ENCODE assay signal across 9 mouse cellular contexts in genomic region chr4:144765722-144766121, GRCm38 (mm10). TPM values are rescaled to one million over a fixed set of nuclear protein-coding genes. Genes with fewer than 3 reads are reported as not detected.
DNase-seq lines count a peak whose midpoint lies in the region; ATAC-seq lines count a peak whose summit lies in the region.
"Had no signal": no experiment of that assay in that cellular context is flagged by ENCODE, and none has a peak within 500 bp of the region (broad histone marks: within the 10 kb centered on the region; RNA-seq: fewer than 3 reads in every experiment).

No protein-coding gene starts in this region.

- peak; percentile 67 for ATAC-seq in megakaryocyte-erythroid progenitor cell, adult 5-6 weeks (replicated peaks; ENCODE audit: low FRiP score, low TSS enrichment, poor library complexity, severe bottlenecking)
- no peak for ATAC-seq in inflammation-experienced regulatory T-cells, adult 6 months

- peak; percentile 39 for DNase-seq in gastrocnemius, adult 18-20 months (ENCODE audit: low spot score)
- DNase-seq in gastrocnemius, postnatal 25 days = no peak
- peak; percentile 36 for DNase-seq in urinary bladder, postnatal 25 days (ENCODE audit: low spot score)
- no peak for DNase-seq in urinary bladder, adult 2 months (ENCODE audit: low spot score)
- peak; percentile 19 for DNase-seq in forelimb bud, embryonic 11.5 days (ENCODE audit: low read depth, low spot score)
- DNase-seq in layer of hippocampus, adult 9-10 months (ENCODE audit: low spot score) = peak; percentile 59

RNA-seq across cellular contexts. Expression of gene Gm438, which starts 20.7 kb away (rescaled TPM):
- total RNA-seq in gastrocnemius, adult 18-20 months (2021) = not detected
- not detected for total RNA-seq in gastrocnemius, postnatal 25 days (2021)
- polyA plus RNA-seq in urinary bladder, adult 2 months (2012; rRNA removed) = not detected in 2 replicates
- total RNA-seq in megakaryocyte-erythroid progenitor cell, adult 5-6 weeks (2014; fragmentation: Nextera tagmentation) = not detected in 2 replicates
- not detected in 2 replicates for total RNA-seq in megakaryocyte-erythroid progenitor cell, adult 5-6 weeks (2017)
- not detected for polyA plus RNA-seq in inflammation-experienced regulatory T-cells, adult 6 months (2017; shearing (Covaris generic))
- polyA plus RNA-seq: gonadal fat pad, adult 2 months had no signal

RNA-seq across cellular contexts. Expression of gene Gm13178, which starts 44.5 kb away (rescaled TPM):
- total RNA-seq in gastrocnemius, adult 18-20 months (2021) = not detected
- not detected for total RNA-seq in gastrocnemius, postnatal 25 days (2021)
- not detected in 2 replicates for polyA plus RNA-seq in urinary bladder, adult 2 months (2012; rRNA removed)
- total RNA-seq in megakaryocyte-erythroid progenitor cell, adult 5-6 weeks (2014; fragmentation: Nextera tagmentation) = not detected in 2 replicates
- total RNA-seq in megakaryocyte-erythroid progenitor cell, adult 5-6 weeks (2017) = not detected in 2 replicates
- not detected for polyA plus RNA-seq in inflammation-experienced regulatory T-cells, adult 6 months (2017; shearing (Covaris generic))
- polyA plus RNA-seq: gonadal fat pad, adult 2 months had no signal

Comparison
In these comparisons a context has a peak if more than half of its experiments do, and no peak if none do; other contexts are left out.
1. DNase-seq: peak in gastrocnemius, adult 18-20 months (single experiment), urinary bladder, postnatal 25 days (single experiment), forelimb bud, embryonic 11.5 days (single experiment) and layer of hippocampus, adult 9-10 months (single experiment); none in gastrocnemius, postnatal 25 days (single experiment) and urinary bladder, adult 2 months (single experiment).